Mouse (Mus musculus) regulatory T cell (primary cell): ENCODE results near the gene Scgb1b15.
"Not testable (repeated sequence)": the region's sequence is repeated elsewhere in the genome, so short reads cannot be mapped to it uniquely, and the experiment has no call there.

Experiments used
- in situ Hi-C: fragments of 300-600 bp; cut with MboI, MseI; formaldehyde crosslinking; loops from one replicate; pipeline ENCODE4 v1.15.1; 2025; ENCODE audit warnings: high pct_unique_total_duplicates

Scgb1b15 gene

DNA sequence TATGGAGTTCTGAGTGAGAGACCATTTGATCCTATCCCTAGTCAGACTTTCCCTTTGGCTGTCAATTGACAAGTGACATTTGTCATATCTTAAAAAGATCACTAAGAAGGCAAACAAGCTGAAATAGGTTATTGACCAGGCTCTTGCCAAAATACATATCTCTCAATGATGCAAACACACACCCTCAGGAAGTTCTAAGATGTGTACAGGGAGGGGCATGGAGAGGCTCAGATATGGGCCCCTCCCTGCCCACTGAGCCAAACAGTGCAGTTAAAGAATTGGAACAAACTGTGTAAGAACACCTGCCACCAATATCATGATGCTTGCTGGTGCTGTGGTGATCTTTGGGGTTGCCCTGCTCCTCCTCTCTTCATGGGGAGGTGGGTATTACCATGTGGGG, at the start of gene Scgb1b15:
Gene Scgb1b15, plus strand, starts transcription at position 301 of the 400 bp plus-strand sequence.
- in situ Hi-C loops: not testable (repeated sequence)

DNA sequence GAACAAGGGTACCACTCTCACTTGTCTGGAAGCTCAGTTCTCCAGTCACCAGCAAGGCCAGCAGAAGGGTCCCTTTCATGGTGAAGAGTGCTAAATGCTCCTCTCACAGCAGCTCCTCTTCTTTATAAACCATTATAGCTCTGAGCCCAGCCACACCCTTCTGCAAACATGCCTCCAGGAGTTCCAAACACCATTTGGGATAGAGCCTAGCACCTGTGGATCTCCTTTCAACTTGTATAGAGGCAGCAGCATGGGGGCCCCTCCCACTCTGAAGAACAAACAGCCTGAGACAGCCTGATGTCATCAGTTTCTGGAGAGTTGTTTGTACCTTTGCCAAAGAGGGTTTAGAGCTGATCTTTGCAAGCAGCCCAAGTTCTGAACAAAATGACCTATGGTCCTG, 6.8 kb upstream of the Scgb1b15 start, which contains the start of gene Scgb2b15:
Gene Scgb2b15, minus strand, starts transcription at position 101 of the 400 bp plus-strand sequence.
- in situ Hi-C loops: loop anchor here (5.0 kb wide), 1 partner anchor 737 kb away; no protein-coding TSS in a partner anchor
